Mouse (Mus musculus) midbrain, embryonic 11.5 days (tissue): ENCODE measurements at regions not wholly inside any gene's neighbourhood (a gene's known extent, or its start where the extent isn't known, plus 50 kb on each side); places are given as distances from the start of the nearest gene placed in this dataset.

Source experiments
- ATAC-seq: fragments of 200-750 bp; cut with Nextera tagmentation; 2 replicates; pipeline ENCODE4 v1.8.0; 2017; ENCODE audit warnings: moderate TSS enrichment, moderate library complexity; ENCODE audit not compliant: low FRiP score
- DNase-seq: peaks from one replicate; pipeline ENCODE4 v3.0.0; 2015; ENCODE audit warnings: low spot score; ENCODE audit errors: missing footprints
- H3K27ac ChIP-seq: fragments of 300-500 bp; sonication (generic); 2 replicates; pipeline ENCODE4 v1.5.1; 2014; ENCODE audit warnings: low read depth, low read length
- H3K27me3 ChIP-seq: fragments of 300-500 bp; sonication (generic); 2 replicates; pipeline ENCODE4 v1.6.1; 2014; ENCODE audit warnings: mild to moderate bottlenecking, low read length, moderate library complexity, mixed read lengths; ENCODE audit not compliant: control insufficient read depth, insufficient read depth
- H3K36me3 ChIP-seq: fragments of 300-500 bp; sonication (generic); 2 replicates; pipeline ENCODE4 v1.6.1; 2014; ENCODE audit warnings: mild to moderate bottlenecking, low read length, moderate library complexity, mixed read lengths; ENCODE audit not compliant: control insufficient read depth, insufficient read depth
- H3K4me1 ChIP-seq: fragments of 300-500 bp; sonication (generic); 2 replicates; pipeline ENCODE4 v1.6.1; 2014; ENCODE audit warnings: low read length; ENCODE audit not compliant: control insufficient read depth, insufficient read depth
- H3K4me2 ChIP-seq: fragments of 300-500 bp; sonication (generic); 2 replicates; pipeline ENCODE4 v1.6.1; 2014; ENCODE audit warnings: mild to moderate bottlenecking, moderate library complexity
- H3K4me3 ChIP-seq: fragments of 300-500 bp; sonication (generic); 2 replicates; pipeline ENCODE4 v1.5.1; 2014; ENCODE audit warnings: low read depth, low read length
- H3K9ac ChIP-seq: fragments of 300-500 bp; sonication (generic); 2 replicates; pipeline ENCODE4 v1.6.1; 2014; ENCODE audit warnings: low read length
- H3K9me3 ChIP-seq: fragments of 300-500 bp; sonication (generic); 2 replicates; pipeline ENCODE4 v1.6.1; 2016; ENCODE audit warnings: low read length; ENCODE audit not compliant: control insufficient read depth
- WGBS: fragments of 180-500 bp; shearing (Covaris S2); extraction: QIAGEN DNeasy Blood & Tissue Kit; methylation state at CpG from one replicate; pipeline ENCODE4 v1.1.7; 2014; 5-methylcytosine and 5-hydroxymethylcytosine counted together

DNA sequence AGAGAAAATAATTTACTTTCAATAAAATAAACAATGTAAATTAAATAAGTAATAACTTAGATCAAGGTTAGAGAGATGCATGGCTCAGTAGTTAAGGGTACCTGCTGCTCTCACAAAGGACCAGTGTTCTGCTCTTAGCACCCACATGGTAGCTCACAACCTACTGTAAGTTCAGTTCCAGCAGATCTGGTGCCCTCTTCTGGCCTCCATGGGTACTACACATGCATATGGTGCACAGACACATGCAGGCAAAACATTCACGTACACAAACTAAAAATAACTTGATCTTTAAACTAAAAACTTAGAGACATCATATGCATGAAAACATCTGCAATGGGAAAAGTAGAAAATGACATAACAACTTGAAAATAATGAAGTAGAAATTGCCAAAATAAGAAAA, 184.2 kb upstream of the Ank start:
- Histone ChIP-seq H3K27ac (no peak overlapping the region), H3K36me3 (no peaks in the 10 kb centered on the region), H3K4me1 (no peaks in the 10 kb centered on the region), H3K27me3 (no peaks in the 10 kb centered on the region), H3K4me2 (no peak overlapping the region), H3K9ac (no peak overlapping the region), H3K4me3 (no peak overlapping the region), H3K9me3 (no peaks in the 10 kb centered on the region)
- ATAC-seq = no peak
- no peak for DNase-seq
- 86% methylated on average over 1 of the region's 1 CpGs for WGBS

DNA sequence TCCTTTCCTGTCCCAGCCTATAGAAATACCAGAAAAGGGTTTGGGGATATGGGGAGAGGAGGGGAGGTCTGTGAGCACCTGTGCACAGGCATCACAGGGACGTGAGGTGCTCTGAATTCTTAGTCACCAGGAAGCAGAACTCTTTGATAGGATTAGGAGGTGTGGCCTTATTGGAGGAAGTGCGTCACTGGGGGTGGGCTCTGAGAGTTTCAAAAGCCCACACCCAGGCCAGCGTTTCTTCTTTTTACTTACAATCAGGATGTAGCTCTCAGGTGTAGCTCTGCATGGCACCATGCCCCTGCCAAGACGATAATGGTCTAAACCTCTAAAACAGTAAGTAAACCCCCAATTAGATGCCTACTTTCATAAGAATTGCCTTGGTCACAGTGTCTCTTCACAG, 162.6 kb upstream of the Ank start:
- DNase-seq = no peak
- H3K4me1 ChIP-seq = no peaks in the 10 kb centered on the region
- H3K9me3 ChIP-seq = no peaks in the 10 kb centered on the region
- H3K27ac ChIP-seq = no peak overlapping the region
- H3K9ac ChIP-seq = no peak overlapping the region
- no peak overlapping the region for H3K4me2 ChIP-seq
- 82% methylated on average over 4 of the region's 4 CpGs for WGBS
- H3K4me3 ChIP-seq = no peak overlapping the region
- no peaks in the 10 kb centered on the region for H3K36me3 ChIP-seq
- H3K27me3 ChIP-seq = no peaks in the 10 kb centered on the region
- no peak for ATAC-seq

DNA sequence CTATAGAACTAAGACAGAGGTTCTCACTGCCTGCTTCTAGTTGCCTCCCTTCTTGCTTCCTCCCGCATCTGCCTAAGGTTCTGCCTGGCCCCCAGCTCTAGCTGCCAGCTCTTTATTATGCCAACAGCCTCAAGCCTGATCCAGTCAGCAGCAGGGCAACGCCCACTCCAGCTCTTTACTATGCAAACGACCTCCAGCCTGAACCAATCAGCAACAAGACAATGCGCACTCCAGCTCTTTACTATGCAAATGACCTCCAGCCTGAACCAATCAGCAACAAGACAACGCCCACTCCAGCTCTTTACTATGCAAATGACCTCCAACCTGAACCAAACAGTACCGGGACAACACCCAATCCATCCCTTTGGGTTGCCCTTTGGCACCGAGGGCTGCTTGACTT, 162.2 kb upstream of the Ank start:
- H3K27me3 ChIP-seq = no peaks in the 10 kb centered on the region
- no peaks in the 10 kb centered on the region for H3K36me3 ChIP-seq
- DNase-seq (no peak), ATAC-seq (peak; percentile 38; the same call in 1 of the 2 replicates)
- WGBS = 79% methylated on average over 7 of the region's 7 CpGs
- H3K4me2 ChIP-seq = no peak overlapping the region
- H3K9me3 ChIP-seq = no peaks in the 10 kb centered on the region
- H3K27ac ChIP-seq = no peak overlapping the region
- no peaks in the 10 kb centered on the region for H3K4me1 ChIP-seq
- H3K4me3 ChIP-seq = no peak overlapping the region
- H3K9ac ChIP-seq = no peak overlapping the region

DNA sequence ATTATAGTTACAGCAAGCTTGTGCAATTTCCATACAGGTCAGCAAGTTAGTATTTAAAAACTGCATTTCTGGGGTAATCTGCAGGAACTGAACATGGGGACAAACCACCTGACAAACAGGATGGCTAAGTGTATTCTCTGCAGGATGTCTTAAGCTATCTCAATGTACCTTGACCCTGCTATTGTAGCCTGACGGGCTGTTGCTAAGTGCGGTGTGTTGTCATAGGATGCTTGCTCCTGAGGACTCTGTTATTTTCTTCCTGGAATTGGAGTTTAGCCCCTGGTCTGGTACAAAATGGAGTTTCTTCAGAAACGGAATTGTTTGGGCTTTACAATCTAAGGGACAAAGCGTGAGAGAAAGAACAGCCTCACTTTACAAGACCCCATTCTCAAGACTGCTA, 161.4 kb upstream of the Ank start:
- Histone ChIP-seq H3K27ac (no peak overlapping the region), H3K4me1 (no peaks in the 10 kb centered on the region), H3K9me3 (no peaks in the 10 kb centered on the region), H3K9ac (no peak overlapping the region), H3K4me3 (no peak overlapping the region), H3K4me2 (no peak overlapping the region), H3K27me3 (no peaks in the 10 kb centered on the region), H3K36me3 (no peaks in the 10 kb centered on the region)
- no peak for ATAC-seq
- DNase-seq = no peak
- 89% methylated on average over 4 of the region's 4 CpGs for WGBS

DNA sequence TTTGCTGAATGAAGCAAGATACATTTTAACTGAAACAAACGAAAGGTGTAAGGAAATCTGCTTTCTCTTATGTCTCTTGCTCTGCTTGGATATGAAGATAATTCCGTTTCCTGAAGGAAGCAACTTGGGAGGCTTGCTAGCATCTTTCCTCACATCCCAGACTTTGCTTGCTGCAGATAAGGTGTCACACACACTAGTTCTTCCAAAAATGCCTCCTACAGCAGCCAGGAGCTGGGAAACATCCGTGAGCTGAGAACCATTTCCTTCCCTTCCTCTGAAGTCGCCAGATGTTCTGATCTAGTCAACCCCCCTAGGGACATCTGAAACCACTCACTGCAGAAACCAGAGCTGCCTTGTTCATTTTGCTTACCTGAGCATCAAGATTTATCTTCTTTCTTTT, 157.8 kb upstream of the Ank start:
- no peaks in the 10 kb centered on the region for H3K36me3 ChIP-seq

DNA sequence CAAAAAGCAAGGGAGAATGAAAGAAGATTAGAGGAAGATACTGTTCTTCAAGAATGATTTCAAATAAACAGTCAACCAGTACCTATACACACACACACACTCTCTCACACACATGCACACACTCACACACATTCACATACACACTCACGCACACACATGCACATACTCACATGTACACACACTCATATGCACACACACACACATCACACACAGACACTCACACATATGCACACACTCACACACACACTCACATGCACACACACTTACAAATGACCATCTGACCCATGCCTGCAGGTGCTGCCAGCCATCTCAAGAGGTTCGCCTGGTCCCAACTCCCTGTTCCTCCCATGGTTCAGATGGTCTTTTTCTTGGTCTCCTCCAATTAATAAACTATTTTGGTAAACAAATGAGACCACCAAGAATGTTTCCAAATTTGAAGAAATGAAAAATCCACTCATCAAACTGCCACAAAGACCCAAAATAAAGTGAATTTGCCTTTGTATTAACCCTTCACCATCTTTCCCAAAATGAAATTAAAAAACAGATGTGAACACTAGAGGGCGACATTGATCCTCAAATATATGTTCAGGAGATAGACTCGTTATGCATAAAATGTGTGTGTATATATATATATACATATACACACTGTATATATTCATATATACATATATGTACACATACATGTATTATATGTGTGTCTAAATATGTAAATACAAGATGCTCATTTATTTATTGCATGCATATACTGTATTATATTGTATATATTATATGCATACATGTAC, 150.3 kb upstream of the Ank start:
- H3K36me3 ChIP-seq = no peaks in the 10 kb centered on the region
- 52% methylated on average over 4 of the region's 4 CpGs for WGBS
- H3K4me2 ChIP-seq = no peak overlapping the region
- H3K4me1 ChIP-seq = no peaks in the 10 kb centered on the region
- H3K4me3 ChIP-seq = no peak overlapping the region
- ATAC-seq = peak; percentile 70
- H3K9ac ChIP-seq = no peak overlapping the region
- no peaks in the 10 kb centered on the region for H3K9me3 ChIP-seq
- no peaks in the 10 kb centered on the region for H3K27me3 ChIP-seq
- peak; percentile 92 for DNase-seq
- no peak overlapping the region for H3K27ac ChIP-seq

More for the DNA sequence above, 157.8 kb upstream of the Ank start:
- no peak overlapping the region for H3K9ac ChIP-seq
- H3K27me3 ChIP-seq = no peaks in the 10 kb centered on the region
- H3K9me3 ChIP-seq = no peaks in the 10 kb centered on the region
- no peaks in the 10 kb centered on the region for H3K4me1 ChIP-seq
- H3K4me2 ChIP-seq = no peak overlapping the region
- ATAC-seq (no peak), DNase-seq (no peak)
- WGBS = 75% methylated on average over 4 of the region's 4 CpGs
- no peak overlapping the region for H3K27ac ChIP-seq
- H3K4me3 ChIP-seq = no peak overlapping the region

- Histone ChIP-seq H3K36me3 (no peaks in the 10 kb centered on the region), H3K4me3 (no peak overlapping the region), H3K27me3 (no peaks in the 10 kb centered on the region), H3K9ac (no peak overlapping the region), H3K4me2 (no peak overlapping the region), H3K9me3 (no peaks in the 10 kb centered on the region), H3K4me1 (no peaks in the 10 kb centered on the region), H3K27ac (no peak overlapping the region)
- ATAC-seq = peak; percentile 55
- DNase-seq = no peak
- 91% methylated on average over 1 of the region's 1 CpGs for WGBS
These were observed 149.7 kb upstream of the Ank start for GRCm38 (mm10) chr15:27316746-27317129.

- H3K4me1 ChIP-seq = no peaks in the 10 kb centered on the region
- no peaks in the 10 kb centered on the region for H3K27me3 ChIP-seq
- no peak overlapping the region for H3K9ac ChIP-seq
- no peak overlapping the region for H3K27ac ChIP-seq
- no peak overlapping the region for H3K4me2 ChIP-seq
- ATAC-seq (no peak), DNase-seq (no peak)
- no peaks in the 10 kb centered on the region for H3K9me3 ChIP-seq
- H3K4me3 ChIP-seq = no peak overlapping the region
- no peaks in the 10 kb centered on the region for H3K36me3 ChIP-seq
- 81% methylated on average over 10 of the region's 10 CpGs for WGBS
These were observed 144.4 kb upstream of the Ank start for GRCm38 (mm10) chr15:27321915-27322665.

GRCm38 (mm10) chr15:27325847-27326548, 140.5 kb upstream of the Ank start:
- H3K36me3 ChIP-seq = no peaks in the 10 kb centered on the region
- WGBS = 29% methylated on average over 15 of the region's 15 CpGs
- H3K4me3 ChIP-seq = no peak overlapping the region
- no peak overlapping the region for H3K27ac ChIP-seq
- H3K9me3 ChIP-seq = no peaks in the 10 kb centered on the region
- H3K27me3 ChIP-seq = no peaks in the 10 kb centered on the region
- ATAC-seq (peak; percentile 82), DNase-seq (peak; percentile 90)
- no peak overlapping the region for H3K9ac ChIP-seq
- H3K4me2 ChIP-seq = no peak overlapping the region
- no peaks in the 10 kb centered on the region for H3K4me1 ChIP-seq
